Mouse (Mus musculus): Measurements from ENCODE around the gene Mylk3. TPM values are rescaled to one million over a fixed set of nuclear protein-coding genes. Genes with fewer than 3 reads are reported as not detected.

The Mylk3 gene
- polyA plus RNA-seq, 1 experiment from 2014 or later, result 1.7 TPM

- peak within 1 kb of the TSS; percentile 95 for H3K4me3 ChIP-seq (ENCODE audit: low read depth, low read length)
- H3K9me3 ChIP-seq (ENCODE audit: control insufficient read depth, low read length), result no peaks in the 10 kb centered on the region
- WGBS, result under 1% methylated on average over 63 of the region's 63 CpGs
- peak; percentile 97 for ATAC-seq (ENCODE audit: insufficient number of reproducible peaks, low FRiP score, low TSS enrichment, low read depth)
- peak within 1 kb of the TSS; percentile 83 for H3K4me2 ChIP-seq (ENCODE audit: low read depth, severe bottlenecking)
- peak within 1 kb of the TSS; percentile 94 for H3K9ac ChIP-seq (ENCODE audit: low read length)
- H3K27ac ChIP-seq (replicated peaks; ENCODE audit: low read depth, low read length), result peak within 1 kb of the TSS; percentile 92
- DNase-seq (ENCODE audit: low spot score), result peak; percentile 95
- no peaks in the 10 kb centered on the region for H3K27me3 ChIP-seq (ENCODE audit: control insufficient read depth, insufficient read depth, low read length)
- H3K4me1 ChIP-seq (ENCODE audit: control insufficient read depth, insufficient read depth, low read length), result peaks cover 8% of the 10 kb centered on the region
- H3K36me3 ChIP-seq (ENCODE audit: control insufficient read depth, insufficient read depth, low read length), result no peaks in the 10 kb centered on the region
These were observed 86.6 kb downstream of the Mylk3 start, which contains the start of the genes Orc6 and Vps35 for GRCm38 (mm10) chr8:85299434-85300077. TSS of gene Orc6 (plus strand) at chr8:85299632. TSS of gene Vps35 (minus strand) at chr8:85299802.

- DNase-seq (ENCODE audit: low spot score), result peak; percentile 27
- H3K9ac ChIP-seq (ENCODE audit: low read length), result peak overlapping the region; percentile 94
- under 1% methylated on average over 52 of the region's 53 CpGs for WGBS
These were observed 87.3 kb downstream of the Mylk3 start for GRCm38 (mm10) chr8:85298600-85299433.

GRCm38 (mm10) chr8:85286846-85287245 is 99.3 kb downstream of the Mylk3 start:
- ATAC-seq (ENCODE audit: insufficient number of reproducible peaks, low FRiP score, low TSS enrichment, low read depth) (no peak), DNase-seq (ENCODE audit: low spot score) (no peak)
- H3K4me1 ChIP-seq (ENCODE audit: control insufficient read depth, insufficient read depth, low read length), result no peaks in the 10 kb centered on the region
- no peaks in the 10 kb centered on the region for H3K27me3 ChIP-seq (ENCODE audit: control insufficient read depth, insufficient read depth, low read length)
- H3K9me3 ChIP-seq (ENCODE audit: control insufficient read depth, low read length), result no peaks in the 10 kb centered on the region
- WGBS, result 95% methylated on average over 1 of the region's 1 CpGs
- H3K4me3 ChIP-seq (ENCODE audit: low read depth, low read length), result no peak overlapping the region
- peaks cover 19% of the 10 kb centered on the region for H3K36me3 ChIP-seq (ENCODE audit: control insufficient read depth, insufficient read depth, low read length)
- H3K4me2 ChIP-seq (ENCODE audit: low read depth, severe bottlenecking), result no peak overlapping the region
- no peak overlapping the region for H3K9ac ChIP-seq (ENCODE audit: low read length)
- no peak overlapping the region for H3K27ac ChIP-seq (replicated peaks; ENCODE audit: low read depth, low read length)

More at GRCm38 (mm10) chr8:85298600-85299433, 87.3 kb downstream of the Mylk3 start:
- Histone ChIP-seq H3K4me2 (ENCODE audit: low read depth, severe bottlenecking) (peak overlapping the region; percentile 83), H3K4me3 (ENCODE audit: low read depth, low read length) (peak overlapping the region; percentile 95), H3K9me3 (ENCODE audit: control insufficient read depth, low read length) (no peaks in the 10 kb centered on the region), H3K4me1 (ENCODE audit: control insufficient read depth, insufficient read depth, low read length) (peaks cover 8% of the 10 kb centered on the region), H3K36me3 (ENCODE audit: control insufficient read depth, insufficient read depth, low read length) (no peaks in the 10 kb centered on the region), H3K27me3 (ENCODE audit: control insufficient read depth, insufficient read depth, low read length) (no peaks in the 10 kb centered on the region), H3K27ac (replicated peaks; ENCODE audit: low read depth, low read length) (no peak overlapping the region)
- peak; percentile 52 for ATAC-seq (ENCODE audit: insufficient number of reproducible peaks, low FRiP score, low TSS enrichment, low read depth)

Other genes with a start within 250 kb of the Mylk3 start
- gene Cks1brt, start 234.4 kb downstream of the Mylk3 start, polyA plus RNA-seq (2014; fragmentation: Nextera tagmentation; extraction: Ambion mirVana), result not detected in 2 replicates
- not detected in 2 replicates for gene Olfr371, start 160.4 kb downstream of the Mylk3 start, polyA plus RNA-seq (2014; fragmentation: Nextera tagmentation; extraction: Ambion mirVana)
- 158 and 159 TPM in 2 replicates for gene Orc6, start 86.7 kb downstream of the Mylk3 start, polyA plus RNA-seq (2014; fragmentation: Nextera tagmentation; extraction: Ambion mirVana)
- gene Vps35, start 86.5 kb downstream of the Mylk3 start, polyA plus RNA-seq (2014; fragmentation: Nextera tagmentation; extraction: Ambion mirVana), result 137 and 150 TPM in 2 replicates
- 45.0 and 48.8 TPM in 2 replicates for gene 4921524J17Rik, start 46.5 kb upstream of the Mylk3 start, polyA plus RNA-seq (2014; fragmentation: Nextera tagmentation; extraction: Ambion mirVana)
- gene Gpt2, start 106.2 kb upstream of the Mylk3 start, polyA plus RNA-seq (2014; fragmentation: Nextera tagmentation; extraction: Ambion mirVana), result 62.5 and 73.6 TPM in 2 replicates
- 207 and 217 TPM in 2 replicates for gene Dnaja2, start 169.0 kb upstream of the Mylk3 start, polyA plus RNA-seq (2014; fragmentation: Nextera tagmentation; extraction: Ambion mirVana)